28 mouse cellular contexts compared by ENCODE assay signal in genomic region chr10:53852091-53852490, GRCm38 (mm10).
DNase-seq lines count a peak whose midpoint lies in the region; ATAC-seq lines count a peak whose summit lies in the region.
"Had no signal": no experiment of that assay in that cellular context is flagged by ENCODE, and none has a peak within 500 bp of the region (broad histone marks: within the 10 kb centered on the region; RNA-seq: fewer than 3 reads in every experiment).

No protein-coding gene starts in this region.

- no peaks in the 10 kb centered on the region for H3K4me1 ChIP-seq in hindbrain, embryonic 16.5 days (ENCODE audit: control insufficient read depth, insufficient read depth, low read depth, low read length)
- H3K4me1 ChIP-seq in hindbrain, embryonic 14.5 days (replicated peaks; ENCODE audit: control insufficient read depth, insufficient read depth, low read length), result no peaks in the 10 kb centered on the region
- H3K4me1 ChIP-seq in midbrain, embryonic 14.5 days (ENCODE audit: control insufficient read depth, insufficient read depth, low read length), result no peaks in the 10 kb centered on the region
- no peaks in the 10 kb centered on the region for H3K4me1 ChIP-seq in midbrain, embryonic 15.5 days
- H3K4me1 ChIP-seq: embryonic facial prominence, embryonic 10.5 days; embryonic facial prominence, embryonic 13.5 days; forebrain, embryonic 12.5 days; hindbrain, embryonic 12.5 days; intestine, embryonic 15.5 days had no signal

- ATAC-seq in hindbrain, embryonic 16.5 days, result peak; percentile 45; the same call in 1 of the 2 replicates
- ATAC-seq in hindbrain, embryonic 14.5 days (ENCODE audit: low FRiP score), result no peak
- no peak for ATAC-seq in midbrain, embryonic 14.5 days (ENCODE audit: low FRiP score, low TSS enrichment)
- no peak for ATAC-seq in midbrain, embryonic 15.5 days (replicated peaks)
- ATAC-seq: forebrain, postnatal 0 days; intestine, embryonic 15.5 days; Patski had no signal

- H3K9ac ChIP-seq in hindbrain, embryonic 16.5 days (ENCODE audit: low read depth, low read length), result no peak overlapping the region
- no peak overlapping the region for H3K9ac ChIP-seq in hindbrain, embryonic 14.5 days
- H3K9ac ChIP-seq in midbrain, embryonic 14.5 days (replicated peaks; ENCODE audit: low read length), result no peak overlapping the region
- H3K9ac ChIP-seq in midbrain, embryonic 15.5 days, result no peak overlapping the region
- H3K9ac ChIP-seq: embryonic facial prominence, embryonic 13.5 days; forebrain, embryonic 12.5 days; forebrain, postnatal 0 days; hindbrain, embryonic 12.5 days; intestine, embryonic 15.5 days had no signal

- no peak overlapping the region for H3K4me2 ChIP-seq in hindbrain, embryonic 16.5 days (ENCODE audit: low read length)
- H3K4me2 ChIP-seq in hindbrain, embryonic 14.5 days (replicated peaks), result no peak overlapping the region
- no peak overlapping the region for H3K4me2 ChIP-seq in midbrain, embryonic 14.5 days (ENCODE audit: low read length)
- H3K4me2 ChIP-seq in midbrain, embryonic 15.5 days, result no peak overlapping the region
- H3K4me2 ChIP-seq: embryonic facial prominence, embryonic 13.5 days; forebrain, embryonic 12.5 days; heart, embryonic 11.5 days; hindbrain, embryonic 12.5 days; intestine, embryonic 15.5 days had no signal

- H3K36me3 ChIP-seq in hindbrain, embryonic 16.5 days (ENCODE audit: control insufficient read depth, insufficient read depth, low read length), result no peaks in the 10 kb centered on the region
- H3K36me3 ChIP-seq in hindbrain, embryonic 14.5 days (replicated peaks; ENCODE audit: control insufficient read depth, insufficient read depth), result no peaks in the 10 kb centered on the region
- no peaks in the 10 kb centered on the region for H3K36me3 ChIP-seq in midbrain, embryonic 14.5 days (ENCODE audit: control insufficient read depth, insufficient read depth, low read length)
- H3K36me3 ChIP-seq in midbrain, embryonic 15.5 days (replicated peaks), result no peaks in the 10 kb centered on the region
- H3K36me3 ChIP-seq: embryonic facial prominence, embryonic 10.5 days; embryonic facial prominence, embryonic 13.5 days; forebrain, embryonic 12.5 days; G1E; hindbrain, embryonic 12.5 days; intestine, embryonic 15.5 days had no signal

- no peaks in the 10 kb centered on the region for H3K27me3 ChIP-seq in hindbrain, embryonic 16.5 days (replicated peaks; ENCODE audit: control insufficient read depth, insufficient read depth, low read length)
- H3K27me3 ChIP-seq in hindbrain, embryonic 14.5 days (ENCODE audit: control insufficient read depth, insufficient read depth, low read length), result no peaks in the 10 kb centered on the region
- H3K27me3 ChIP-seq in midbrain, embryonic 14.5 days (ENCODE audit: control insufficient read depth, insufficient read depth, low read length), result no peaks in the 10 kb centered on the region
- H3K27me3 ChIP-seq in midbrain, embryonic 15.5 days (replicated peaks), result no peaks in the 10 kb centered on the region
- H3K27me3 ChIP-seq: CH12.LX; embryonic facial prominence, embryonic 13.5 days; forebrain, embryonic 12.5 days; hindbrain, embryonic 12.5 days; intestine, embryonic 15.5 days; Patski had no signal

- H3K9me3 ChIP-seq in hindbrain, embryonic 16.5 days (ENCODE audit: control insufficient read depth, low read length), result no peaks in the 10 kb centered on the region
- no peaks in the 10 kb centered on the region for H3K9me3 ChIP-seq in hindbrain, embryonic 14.5 days (ENCODE audit: control insufficient read depth, low read length)
- H3K9me3 ChIP-seq in midbrain, embryonic 14.5 days (ENCODE audit: control insufficient read depth, low read length), result no peaks in the 10 kb centered on the region
- H3K9me3 ChIP-seq in midbrain, embryonic 15.5 days, result no peaks in the 10 kb centered on the region
- H3K9me3 ChIP-seq: embryonic facial prominence, embryonic 10.5 days; embryonic facial prominence, embryonic 13.5 days; forebrain, embryonic 12.5 days; G1E; hindbrain, embryonic 12.5 days; intestine, embryonic 15.5 days had no signal

- DNase-seq in cerebellum, postnatal 14 days, result peak; percentile 78 to 84
- no peak for DNase-seq in cerebellum, postnatal 36 days
- DNase-seq in hindbrain, embryonic 14.5 days (ENCODE audit: low spot score), result no peak
- DNase-seq in midbrain, embryonic 14.5 days, result peak; percentile 6
- DNase-seq in adrenal gland, postnatal 4 days (ENCODE audit: low spot score in 2 of 2), result no peak
- DNase-seq: adrenal gland, postnatal 10 days; adrenal gland, postnatal 36 days; B cell, adult 2 months; cerebellum, adult 18-20 months; cerebellum, adult 9-11 months; embryo, embryonic 11 days; forebrain, postnatal 0 days; gastrocnemius, adult 2 months; gastrocnemius, postnatal 14 days; heart, adult 11 months; kidney, adult 11 months had no signal

- H3K27ac ChIP-seq in hindbrain, embryonic 16.5 days (ENCODE audit: low read depth, low read length), result no peak overlapping the region
- no peak overlapping the region for H3K27ac ChIP-seq in hindbrain, embryonic 14.5 days
- H3K27ac ChIP-seq in midbrain, embryonic 14.5 days (replicated peaks; ENCODE audit: low read depth, low read length), result no peak overlapping the region
- H3K27ac ChIP-seq in midbrain, embryonic 15.5 days, result no peak overlapping the region
- H3K27ac ChIP-seq: embryonic facial prominence, embryonic 10.5 days; embryonic facial prominence, embryonic 13.5 days; forebrain, embryonic 12.5 days; gastrocnemius, adult 2 months; hindbrain, embryonic 12.5 days; intestine, embryonic 15.5 days had no signal

- H3K4me3 ChIP-seq in hindbrain, embryonic 16.5 days (ENCODE audit: low read length), result no peak overlapping the region
- no peak overlapping the region for H3K4me3 ChIP-seq in hindbrain, embryonic 14.5 days (replicated peaks; ENCODE audit: low read length)
- no peak overlapping the region for H3K4me3 ChIP-seq in midbrain, embryonic 14.5 days (replicated peaks; ENCODE audit: low read depth, low read length)
- no peak overlapping the region for H3K4me3 ChIP-seq in midbrain, embryonic 15.5 days
- H3K4me3 ChIP-seq: embryonic facial prominence, embryonic 10.5 days; embryonic facial prominence, embryonic 13.5 days; erythroblast, embryonic 14.5 days; forebrain, embryonic 12.5 days; gastrocnemius, adult 2 months; hindbrain, embryonic 12.5 days; intestine, embryonic 15.5 days had no signal

- 81% methylated on average over 1 of the region's 1 CpGs for WGBS in hindbrain, embryonic 16.5 days
- WGBS in hindbrain, embryonic 14.5 days, result 74% methylated on average over 1 of the region's 1 CpGs
- WGBS in midbrain, embryonic 14.5 days, result 59% methylated on average over 1 of the region's 1 CpGs
- 64% methylated on average over 1 of the region's 1 CpGs for WGBS in midbrain, embryonic 15.5 days

Comparison
In these comparisons a context has a peak if more than half of its experiments do, and no peak if none do; other contexts are left out.
1. DNase-seq: peak in cerebellum, postnatal 14 days (2 of 2) and midbrain, embryonic 14.5 days (single experiment); none in cerebellum, postnatal 36 days (0 of 2), hindbrain, embryonic 14.5 days (single experiment) and adrenal gland, postnatal 4 days (0 of 2).